Comparison of ENCODE assay signal across 10 mouse cellular contexts in genomic region chr11:116940088-116940855, GRCm38 (mm10). TPM values are rescaled to one million over a fixed set of nuclear protein-coding genes. Genes with fewer than 3 reads are reported as not detected.
A peak's percentile ranks its signal among the peaks of the same experiment; 100 is the strongest.
DNase-seq lines count a peak whose midpoint lies in the region; ATAC-seq lines count a peak whose summit lies in the region.
"Had no signal": no experiment of that assay in that cellular context is flagged by ENCODE, and none has a peak within 500 bp of the region (broad histone marks: within the 10 kb centered on the region; RNA-seq: fewer than 3 reads in every experiment).

No protein-coding gene starts in this region.

- peaks cover 63% of the 10 kb centered on the region for H3K27me3 ChIP-seq in liver, embryonic 12.5 days (replicated peaks)
- H3K27me3 ChIP-seq in embryonic facial prominence, embryonic 12.5 days: no peaks in the 10 kb centered on the region
- no peaks in the 10 kb centered on the region for H3K27me3 ChIP-seq in neural tube, embryonic 13.5 days

- no peaks in the 10 kb centered on the region for H3K4me1 ChIP-seq in liver, embryonic 12.5 days
- peaks cover 17% of the 10 kb centered on the region for H3K4me1 ChIP-seq in embryonic facial prominence, embryonic 12.5 days
- peaks cover 48% of the 10 kb centered on the region for H3K4me1 ChIP-seq in neural tube, embryonic 13.5 days (replicated peaks)

- no peak overlapping the region for H3K9ac ChIP-seq in liver, embryonic 12.5 days
- H3K9ac ChIP-seq in embryonic facial prominence, embryonic 12.5 days: peak overlapping the region; percentile 24
- H3K9ac ChIP-seq in neural tube, embryonic 13.5 days: 0 out of 2 replicates have a peak overlapping the region, but pooled peaks have one; percentile 12

- no peaks in the 10 kb centered on the region for H3K9me3 ChIP-seq in liver, embryonic 12.5 days (replicated peaks)
- H3K9me3 ChIP-seq in embryonic facial prominence, embryonic 12.5 days: no peaks in the 10 kb centered on the region
- no peaks in the 10 kb centered on the region for H3K9me3 ChIP-seq in neural tube, embryonic 13.5 days

- H3K4me2 ChIP-seq in liver, embryonic 12.5 days: peak overlapping the region; percentile 42
- peak overlapping the region; percentile 52 for H3K4me2 ChIP-seq in embryonic facial prominence, embryonic 12.5 days (replicated peaks)
- peak overlapping the region; percentile 37; the same call in 1 of the 2 replicates for H3K4me2 ChIP-seq in neural tube, embryonic 13.5 days

- DNase-seq in liver: no peak
- DNase-seq in hindlimb bud, embryonic 11.5 days (ENCODE audit: extremely low spot score, low read depth, low spot score): peak; percentile 37
- DNase-seq in gastrocnemius, postnatal 10 days: no peak
- DNase-seq in urinary bladder, postnatal 14 days (ENCODE audit: low spot score): no peak
- no peak for DNase-seq in adrenal gland, adult (ENCODE audit: inconsistent age in 2 of 2, low spot score in 1 of 2)
- DNase-seq: cerebellum, adult 9-10 months had no signal

- no peak for ATAC-seq in liver, embryonic 12.5 days
- ATAC-seq in embryonic facial prominence, embryonic 12.5 days (ENCODE audit: insufficient number of reproducible peaks, insufficient read depth, low FRiP score, low TSS enrichment): 0 out of 2 replicates have a peak, but pooled peaks have one; percentile 29
- no peak for ATAC-seq in neural tube, embryonic 13.5 days (ENCODE audit: low read depth)

- H3K4me3 ChIP-seq in liver, embryonic 12.5 days: no peak overlapping the region
- H3K4me3 ChIP-seq in embryonic facial prominence, embryonic 12.5 days: peak overlapping the region; percentile 18
- H3K4me3 ChIP-seq in neural tube, embryonic 13.5 days: no peak overlapping the region

- no peaks in the 10 kb centered on the region for H3K36me3 ChIP-seq in liver, embryonic 12.5 days
- H3K36me3 ChIP-seq in embryonic facial prominence, embryonic 12.5 days: no peaks in the 10 kb centered on the region
- H3K36me3 ChIP-seq in neural tube, embryonic 13.5 days: peaks cover 52% of the 10 kb centered on the region

- H3K27ac ChIP-seq in liver, embryonic 12.5 days: no peak overlapping the region
- no peak overlapping the region for H3K27ac ChIP-seq in embryonic facial prominence, embryonic 12.5 days
- H3K27ac ChIP-seq in neural tube, embryonic 13.5 days (replicated peaks): no peak overlapping the region

- WGBS in liver, embryonic 12.5 days (ENCODE audit: insufficient replicate concordance): 5% methylated on average over 19 of the region's 20 CpGs
- WGBS in embryonic facial prominence, embryonic 12.5 days: 2% methylated on average over 20 of the region's 20 CpGs
- 8% methylated on average over 20 of the region's 20 CpGs for WGBS in neural tube, embryonic 13.5 days

RNA-seq across cellular contexts. Expression of gene Mgat5b, which starts 21.6 kb away (rescaled TPM):
- not detected in 2 replicates for polyA plus RNA-seq in liver, embryonic 12.5 days (2016; fragmentation: Nextera tagmentation; extraction: Ambion mirVana)
- polyA plus RNA-seq in embryonic facial prominence, embryonic 12.5 days (2016; fragmentation: Nextera tagmentation; extraction: Ambion mirVana): 3.8 and 4.4 TPM in 2 replicates
- polyA plus RNA-seq in neural tube, embryonic 13.5 days (2015; fragmentation: Nextera tagmentation; extraction: Ambion mirVana): 28.4 and 28.5 TPM in 2 replicates
- total RNA-seq in gastrocnemius, postnatal 10 days (2021): 1 to 10 TPM in 1 of 2 experiments, under 1 TPM in 1; 0.54 to 1.1 TPM
- total RNA-seq: neutrophil, adult 5-6 weeks had no signal
